Mouse (Mus musculus) olfactory bulb, adult 2 months (tissue): ENCODE results near the gene Mplkip.
A peak's percentile ranks its signal among the peaks of the same experiment; 100 is the strongest.

Experiments used
- CTCF ChIP-seq: fragments of 200-500 bp; IDR thresholded peaks from 2 replicates; pipeline ENCODE4 v1.5.1; 2012; ENCODE audit warnings: low read depth, mild to moderate bottlenecking, low read length, moderate library complexity; ENCODE audit not compliant: insufficient read depth
- POLR2A ChIP-seq: fragments of 200-500 bp; IDR thresholded peaks from 2 replicates; pipeline ENCODE4 v1.6.1; 2012; ENCODE audit warnings: mild to moderate bottlenecking, low read depth, low read length, moderate library complexity; ENCODE audit not compliant: insufficient read depth

- TF ChIP-seq CTCF = no peak
- peak; percentile 76 for TF ChIP-seq POLR2A
These were observed at the start of gene Mplkip, which contains the start of gene Sugct for GRCm38 (mm10) chr13:17694911-17695699.
